Mouse (Mus musculus) pancreas, adult 10 weeks (tissue): ENCODE measurements around the gene Olfr1076. TPM values are rescaled to one million over a fixed set of nuclear protein-coding genes. Genes with fewer than 3 reads are reported as not detected.

Experiments
- polyA plus RNA-seq: library from polyadenylated mRNA; stranded (reverse); fragments of 350-450 nt; fragmentation: Illumina TruSeq; extraction: RNeasy Lipid Tissue Mini Kit (QIAGEN cat#74804); gene quantifications from one replicate; pipeline ENCODE4 v1.2.3, GENCODE M21; 2015; ENCODE audit warnings: low read depth, low replicate concordance; ENCODE audit not compliant: insufficient read depth

Gene Olfr1076
- not detected for polyA plus RNA-seq

GRCm38 (mm10) chr2:86508161-86508560 is at the start of gene Olfr1076:
Gene Olfr1076 (plus strand): TSS chr2:86508461.

GRCm38 (mm10) chr2:86487286-86487685 is 21.0 kb upstream of the Olfr1076 start, which contains the start of gene Olfr228:
Gene Olfr228 (minus strand): TSS chr2:86487386.

GRCm38 (mm10) chr2:86542380-86542779 is 34.1 kb downstream of the Olfr1076 start, which contains the start of gene Olfr1079:
Gene Olfr1079 (minus strand): TSS chr2:86542480.

GRCm38 (mm10) chr2:86558135-86558534 is 49.9 kb downstream of the Olfr1076 start, which contains the start of gene Olfr1080:
Gene Olfr1080 (minus strand): TSS chr2:86558235.

Other genes starting within 250 kb of the Olfr1076 start
- gene Olfr1051, start 229.4 kb upstream of the Olfr1076 start, polyA plus RNA-seq = not detected
- gene Olfr1052, start 216.0 kb upstream of the Olfr1076 start, polyA plus RNA-seq = not detected
- gene Olfr1053, start 193.2 kb upstream of the Olfr1076 start, polyA plus RNA-seq = not detected
- gene Olfr1054, start 173.0 kb upstream of the Olfr1076 start, polyA plus RNA-seq = not detected
- not detected for gene Olfr1055, start 158.2 kb upstream of the Olfr1076 start, polyA plus RNA-seq
- not detected for gene Olfr1056, start 146.0 kb upstream of the Olfr1076 start, polyA plus RNA-seq
- not detected for gene Olfr1057, start 130.1 kb upstream of the Olfr1076 start, polyA plus RNA-seq
- not detected for gene Olfr1058, start 119.9 kb upstream of the Olfr1076 start, polyA plus RNA-seq
- gene Olfr1061, start 94.4 kb upstream of the Olfr1076 start, polyA plus RNA-seq = not detected
- gene Olfr1062, start 81.7 kb upstream of the Olfr1076 start, polyA plus RNA-seq = not detected
- not detected for gene Olfr1065, start 57.9 kb upstream of the Olfr1076 start, polyA plus RNA-seq
- gene Olfr1066, start 52.2 kb upstream of the Olfr1076 start, polyA plus RNA-seq = not detected
- not detected for gene Olfr228, start 21.1 kb upstream of the Olfr1076 start, polyA plus RNA-seq
- gene Olfr1079, start 34.0 kb downstream of the Olfr1076 start, polyA plus RNA-seq = not detected
- not detected for gene Olfr1080, start 49.8 kb downstream of the Olfr1076 start, polyA plus RNA-seq
- not detected for gene Olfr1082, start 90.5 kb downstream of the Olfr1076 start, polyA plus RNA-seq
- not detected for gene Olfr1084, start 131.3 kb downstream of the Olfr1076 start, polyA plus RNA-seq
- not detected for gene Olfr1085, start 153.6 kb downstream of the Olfr1076 start, polyA plus RNA-seq
- gene Olfr1086, start 171.6 kb downstream of the Olfr1076 start, polyA plus RNA-seq = not detected
- not detected for gene Olfr1087, start 189.9 kb downstream of the Olfr1076 start, polyA plus RNA-seq
- gene Olfr1089, start 225.2 kb downstream of the Olfr1076 start, polyA plus RNA-seq = not detected